Mouse (Mus musculus) forebrain, embryonic 16.5 days (tissue): ENCODE measurements around the gene 1190005I06Rik. TPM values are rescaled to one million over a fixed set of nuclear protein-coding genes. Genes with fewer than 3 reads are reported as not detected.
"Not testable (repeated sequence)": the region's sequence is repeated elsewhere in the genome, so short reads cannot be mapped to it uniquely, and the experiment has no call there.

ENCODE experiments used
- ATAC-seq: fragments of 200-750 bp; cut with Nextera tagmentation; 2 replicates; pipeline ENCODE4 v1.8.0; 2017; ENCODE audit warnings: mild to moderate bottlenecking, moderate library complexity
- H3K27ac ChIP-seq: fragments of 300-500 bp; sonication (generic); 2 replicates; pipeline ENCODE4 v1.5.1; 2014; ENCODE audit warnings: low read length, control low read depth
- H3K27me3 ChIP-seq: fragments of 300-500 bp; sonication (generic); replicated peaks from 2 replicates; pipeline ENCODE4 v1.6.1; 2014; ENCODE audit warnings: low read length; ENCODE audit not compliant: control insufficient read depth, insufficient read depth
- H3K36me3 ChIP-seq: fragments of 300-500 bp; sonication (generic); 2 replicates; pipeline ENCODE4 v1.6.1; 2014; ENCODE audit not compliant: control insufficient read depth, insufficient read depth
- H3K4me1 ChIP-seq: fragments of 300-500 bp; sonication (generic); replicated peaks from 2 replicates; pipeline ENCODE4 v1.6.1; 2014; ENCODE audit warnings: low read length; ENCODE audit not compliant: control insufficient read depth, insufficient read depth
- H3K4me2 ChIP-seq: fragments of 300-500 bp; sonication (generic); 2 replicates; pipeline ENCODE4 v1.6.1; 2014; ENCODE audit warnings: mild to moderate bottlenecking, low read length, control low read depth
- H3K4me3 ChIP-seq: fragments of 300-500 bp; sonication (generic); replicated peaks from 2 replicates; pipeline ENCODE4 v1.5.1; 2014; ENCODE audit warnings: mild to moderate bottlenecking, low read length, control low read depth
- H3K9ac ChIP-seq: fragments of 300-500 bp; sonication (generic); replicated peaks from 2 replicates; pipeline ENCODE4 v1.6.1; 2014; ENCODE audit warnings: low read depth, low read length, control low read depth
- H3K9me3 ChIP-seq: fragments of 300-500 bp; sonication (generic); 2 replicates; pipeline ENCODE4 v1.6.1; 2016; ENCODE audit warnings: low read length; ENCODE audit not compliant: control insufficient read depth
- WGBS: fragments of 180-500 bp; shearing (Covaris S2); extraction: QIAGEN DNeasy Blood & Tissue Kit; methylation state at CpG from one replicate; pipeline ENCODE4 v1.1.7; 2014; 5-methylcytosine and 5-hydroxymethylcytosine counted together
- polyA plus RNA-seq: library from polyadenylated mRNA; unstranded; fragments of >200 nt; fragmentation: Nextera tagmentation; extraction: Ambion mirVana; gene quantifications from 2 replicates; pipeline ENCODE4 v1.2.1, GENCODE M21; 2015

Gene 1190005I06Rik
- polyA plus RNA-seq, 1 experiment from 2014 or later, result 11.0 TPM

DNA sequence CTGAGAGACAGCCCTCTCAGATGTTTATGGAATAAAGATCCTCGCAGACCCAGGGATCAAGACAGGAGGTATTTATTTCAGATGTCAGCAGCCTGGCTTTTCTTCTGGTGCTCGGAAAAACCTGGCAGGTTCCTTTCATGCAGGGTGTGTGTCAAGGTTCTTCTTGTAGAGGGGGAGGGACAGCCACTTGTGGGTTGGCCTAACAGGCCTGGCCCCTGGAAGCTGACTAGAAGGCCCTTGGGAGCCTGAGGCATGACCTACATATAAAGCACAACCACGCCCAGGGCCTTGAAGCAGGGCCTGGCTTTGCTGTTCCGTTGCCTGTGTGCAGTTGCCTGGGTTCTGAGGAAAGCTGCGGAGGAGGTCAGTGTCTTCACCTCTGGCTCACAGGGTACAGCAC is 37.7 kb upstream of the 1190005I06Rik start:
- no peak overlapping the region for H3K9ac ChIP-seq
- no peak overlapping the region for H3K4me3 ChIP-seq
- no peaks in the 10 kb centered on the region for H3K27me3 ChIP-seq
- H3K9me3 ChIP-seq, result no peaks in the 10 kb centered on the region
- no peaks in the 10 kb centered on the region for H3K4me1 ChIP-seq
- no peaks in the 10 kb centered on the region for H3K36me3 ChIP-seq
- H3K4me2 ChIP-seq, result no peak overlapping the region
- no peak for ATAC-seq
- H3K27ac ChIP-seq, result no peak overlapping the region
- 78% methylated on average over 5 of the region's 5 CpGs for WGBS

DNA sequence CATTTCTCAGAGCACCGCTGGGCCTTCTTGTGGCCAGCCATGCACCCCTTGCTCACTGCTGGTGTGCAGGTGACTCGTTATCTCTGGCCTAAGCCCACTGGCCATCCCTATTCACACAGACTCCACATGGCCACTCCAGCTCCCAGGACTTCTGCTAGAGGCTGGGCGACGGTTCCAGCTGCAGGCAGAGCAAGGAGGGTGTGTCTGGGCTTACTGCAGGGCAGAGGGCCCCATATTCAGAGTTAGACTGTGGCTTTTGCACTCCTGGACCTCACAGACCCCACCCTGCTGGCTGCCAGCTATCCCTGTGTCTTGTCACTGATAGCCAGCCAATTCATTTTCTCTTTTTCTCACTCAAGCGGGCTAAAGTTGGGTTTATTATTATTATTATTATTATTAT is 36.6 kb upstream of the 1190005I06Rik start:
- H3K36me3 ChIP-seq, result no peaks in the 10 kb centered on the region
- WGBS, result 52% methylated on average over 5 of the region's 5 CpGs
- no peak overlapping the region for H3K4me2 ChIP-seq
- no peak overlapping the region for H3K9ac ChIP-seq
- H3K4me1 ChIP-seq, result no peaks in the 10 kb centered on the region
- H3K9me3 ChIP-seq, result no peaks in the 10 kb centered on the region
- no peak overlapping the region for H3K27ac ChIP-seq
- ATAC-seq, result no peak
- H3K4me3 ChIP-seq, result no peak overlapping the region
- H3K27me3 ChIP-seq, result no peaks in the 10 kb centered on the region

DNA sequence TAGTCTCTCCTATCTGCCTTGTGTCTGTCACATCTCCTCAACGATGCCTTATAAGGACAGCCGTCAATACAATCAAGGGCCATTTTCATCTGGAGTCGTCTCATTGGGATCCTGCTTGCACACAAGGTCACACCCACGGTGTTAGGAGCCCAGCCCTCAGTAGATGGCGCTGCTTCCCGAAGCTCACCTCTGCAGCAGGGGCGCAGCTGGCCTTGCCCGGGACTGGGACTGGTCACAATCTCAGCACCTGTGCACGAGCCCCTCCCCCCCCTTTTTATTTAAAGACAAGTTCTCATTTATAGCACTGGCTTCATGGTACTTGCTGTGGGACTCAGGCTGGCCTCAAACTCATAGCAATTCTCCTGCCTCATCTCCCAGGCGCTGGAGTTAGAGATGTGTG is 36.2 kb upstream of the 1190005I06Rik start:
- Histone ChIP-seq H3K4me1 (no peaks in the 10 kb centered on the region), H3K9me3 (no peaks in the 10 kb centered on the region), H3K27me3 (no peaks in the 10 kb centered on the region), H3K27ac (no peak overlapping the region), H3K4me3 (no peak overlapping the region), H3K4me2 (no peak overlapping the region), H3K36me3 (no peaks in the 10 kb centered on the region), H3K9ac (no peak overlapping the region)
- WGBS, result 13% methylated on average over 10 of the region's 10 CpGs
- ATAC-seq, result no peak

DNA sequence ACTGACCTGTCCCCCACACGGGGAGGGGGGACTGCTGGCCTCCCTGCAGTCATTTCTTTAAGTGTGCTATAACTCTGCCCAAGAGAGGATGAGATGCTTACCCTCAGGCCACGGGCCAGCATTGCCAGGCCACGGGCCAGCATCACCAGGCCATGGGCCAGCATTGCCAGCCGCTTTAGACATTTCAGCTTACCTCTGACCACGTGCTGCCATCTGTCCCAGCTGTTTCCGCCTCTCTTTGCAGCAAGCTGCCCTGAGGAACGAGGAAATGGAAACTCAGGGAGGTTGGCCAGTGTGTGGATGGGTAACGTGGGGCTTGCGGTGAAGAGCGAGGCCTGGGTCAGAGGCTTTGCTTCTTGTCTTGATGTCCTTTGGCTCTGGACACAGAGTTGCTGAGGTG is 33.7 kb upstream of the 1190005I06Rik start:
- H3K4me2 ChIP-seq, result no peak overlapping the region
- no peaks in the 10 kb centered on the region for H3K36me3 ChIP-seq
- H3K4me1 ChIP-seq, result no peaks in the 10 kb centered on the region
- WGBS, result 84% methylated on average over 10 of the region's 10 CpGs
- no peaks in the 10 kb centered on the region for H3K27me3 ChIP-seq
- H3K27ac ChIP-seq, result no peak overlapping the region
- H3K9me3 ChIP-seq, result no peaks in the 10 kb centered on the region
- no peak overlapping the region for H3K9ac ChIP-seq
- ATAC-seq, result no peak
- no peak overlapping the region for H3K4me3 ChIP-seq

DNA sequence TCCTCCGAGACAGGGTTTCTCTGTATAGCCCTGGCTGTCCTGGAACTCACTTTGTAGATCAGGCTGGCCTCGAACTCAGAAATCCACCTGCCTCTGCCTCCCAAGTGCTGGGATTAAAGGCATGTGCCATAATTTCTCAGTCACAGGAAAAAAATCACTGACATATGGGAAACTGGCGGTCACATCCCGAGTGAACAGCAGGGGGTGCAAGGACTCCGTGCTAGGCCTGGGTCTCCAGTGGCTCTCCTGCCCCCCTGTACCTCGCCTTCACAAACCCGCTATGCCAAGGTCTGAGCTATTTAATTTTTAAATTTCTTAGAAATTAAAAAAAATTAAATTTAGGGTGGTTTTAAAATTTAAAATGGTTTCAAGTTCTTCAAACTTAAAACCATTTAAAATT is 33.0 kb upstream of the 1190005I06Rik start:
- H3K4me3 ChIP-seq, ATAC-seq, H3K27ac ChIP-seq, H3K27me3 ChIP-seq, H3K4me2 ChIP-seq, H3K9me3 ChIP-seq, H3K4me1 ChIP-seq, H3K36me3 ChIP-seq, H3K9ac ChIP-seq: not testable (repeated sequence)
- WGBS, result 59% methylated on average over 6 of the region's 7 CpGs

DNA sequence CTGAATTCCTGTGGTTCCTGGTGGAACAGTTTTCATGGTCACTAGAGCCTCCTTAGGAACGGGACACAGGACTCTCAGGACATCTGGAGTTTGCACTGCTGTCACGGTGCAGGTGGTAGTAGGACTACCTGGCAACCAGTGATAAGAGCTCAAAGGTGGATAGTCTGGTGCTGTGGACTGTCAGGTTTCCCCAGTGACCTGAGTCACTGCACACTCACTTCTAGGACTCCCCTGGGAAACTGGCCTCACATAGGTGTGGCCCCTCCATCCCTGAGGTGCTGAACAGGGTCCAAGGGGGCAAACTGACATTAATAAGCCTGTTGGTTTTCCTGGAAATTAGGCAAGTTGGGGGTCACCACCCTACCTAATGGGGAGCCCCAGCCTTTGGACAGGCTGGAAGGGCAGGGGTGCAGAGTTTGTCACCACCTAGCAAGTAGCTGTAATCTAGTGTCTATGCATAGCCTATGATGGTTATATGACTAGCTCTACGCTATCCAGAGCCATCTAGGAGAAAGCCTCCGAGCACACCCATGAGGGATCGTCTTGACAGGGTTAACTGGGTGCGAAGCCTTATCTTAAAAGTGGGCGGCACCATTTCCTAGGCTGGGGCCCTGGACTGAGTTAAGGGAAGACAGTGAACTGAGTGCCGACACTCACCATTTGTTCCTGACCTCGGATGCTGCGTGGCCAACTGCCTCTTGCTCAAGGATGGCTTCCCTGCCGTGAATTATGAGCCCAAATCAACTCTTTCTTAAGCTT is 32.4 kb upstream of the 1190005I06Rik start:
- Histone ChIP-seq H3K4me3 (no peak overlapping the region), H3K4me1 (no peaks in the 10 kb centered on the region), H3K9me3 (no peaks in the 10 kb centered on the region), H3K4me2 (no peak overlapping the region), H3K36me3 (no peaks in the 10 kb centered on the region), H3K27ac (no peak overlapping the region), H3K27me3 (no peaks in the 10 kb centered on the region), H3K9ac (no peak overlapping the region)
- 80% methylated on average over 11 of the region's 11 CpGs for WGBS
- no peak for ATAC-seq

DNA sequence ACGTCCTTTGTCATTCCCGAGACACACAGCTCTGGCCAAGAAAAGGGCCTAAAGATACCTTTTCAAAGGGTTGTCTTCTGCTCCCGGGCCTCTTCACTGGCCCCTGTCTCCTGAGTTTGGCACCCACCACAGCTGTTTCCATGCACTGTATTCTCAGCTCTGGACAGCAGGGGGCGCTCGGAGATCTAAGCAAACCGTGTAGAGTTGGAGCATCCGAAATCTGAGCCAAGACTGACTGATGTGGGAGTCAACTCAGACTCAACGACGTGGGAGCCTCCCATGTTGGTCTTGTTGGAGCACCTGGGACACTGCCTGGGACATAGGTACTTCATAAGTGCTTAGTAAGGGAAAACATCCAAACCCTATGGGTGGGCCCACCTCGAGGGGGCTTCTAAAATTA is 31.0 kb upstream of the 1190005I06Rik start:
- H3K27me3 ChIP-seq, result no peaks in the 10 kb centered on the region
- H3K4me2 ChIP-seq, result no peak overlapping the region
- no peaks in the 10 kb centered on the region for H3K4me1 ChIP-seq
- ATAC-seq, result peak; percentile 61
- H3K9me3 ChIP-seq, result no peaks in the 10 kb centered on the region
- no peak overlapping the region for H3K27ac ChIP-seq
- H3K4me3 ChIP-seq, result no peak overlapping the region
- H3K36me3 ChIP-seq, result peaks cover 5% of the 10 kb centered on the region
- 16% methylated on average over 10 of the region's 10 CpGs for WGBS
- no peak overlapping the region for H3K9ac ChIP-seq

DNA sequence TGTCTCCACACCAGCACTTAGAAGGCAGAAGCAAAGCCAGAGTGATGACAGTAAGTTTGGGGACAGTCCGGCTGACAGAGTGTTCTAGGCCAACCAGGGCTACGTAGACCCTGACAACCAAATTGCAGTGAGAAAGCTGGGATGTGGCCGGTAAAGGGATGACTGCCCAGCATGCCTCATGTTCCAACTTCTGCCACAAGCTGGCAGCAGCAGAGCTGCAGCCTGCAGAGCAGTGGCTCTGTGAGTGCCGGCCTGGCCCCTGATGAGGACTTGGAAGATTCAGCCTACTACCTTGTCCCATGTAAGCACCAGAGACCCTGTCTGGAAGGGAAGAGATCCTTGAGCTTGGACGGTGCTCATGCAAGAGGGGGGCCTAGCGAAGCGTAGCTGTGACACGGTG is 28.3 kb upstream of the 1190005I06Rik start:
- 78% methylated on average over 8 of the region's 8 CpGs for WGBS

DNA sequence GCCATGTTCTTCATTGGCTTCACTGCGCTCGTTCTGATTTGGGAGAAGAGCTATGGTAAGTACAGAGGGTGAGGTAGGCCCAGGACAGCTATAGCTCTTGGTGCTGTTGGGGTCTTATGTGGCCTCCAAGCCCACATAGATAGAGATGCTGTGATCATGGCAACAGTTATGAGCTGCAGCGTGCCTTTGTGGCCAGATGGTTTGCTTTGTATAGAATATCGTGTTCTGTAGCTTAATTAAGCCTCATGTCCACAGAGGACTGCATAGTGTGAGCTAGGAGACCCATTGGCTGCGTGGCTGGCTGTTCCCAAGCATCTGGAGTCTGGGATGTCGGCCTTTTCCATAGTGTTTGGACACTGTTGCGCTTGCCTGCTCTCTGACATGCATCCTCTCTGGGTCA is 25.9 kb upstream of the 1190005I06Rik start:
- no peak overlapping the region for H3K9ac ChIP-seq
- WGBS, result 94% methylated on average over 7 of the region's 7 CpGs
- no peaks in the 10 kb centered on the region for H3K27me3 ChIP-seq
- no peak overlapping the region for H3K4me2 ChIP-seq
- no peaks in the 10 kb centered on the region for H3K9me3 ChIP-seq
- peaks cover 12% of the 10 kb centered on the region for H3K4me1 ChIP-seq
- H3K36me3 ChIP-seq, result peaks cover 20% of the 10 kb centered on the region
- no peak for ATAC-seq
- no peak overlapping the region for H3K4me3 ChIP-seq
- no peak overlapping the region for H3K27ac ChIP-seq

More for the DNA sequence above, 28.3 kb upstream of the 1190005I06Rik start:
- Histone ChIP-seq H3K27me3 (no peaks in the 10 kb centered on the region), H3K9ac (no peak overlapping the region), H3K9me3 (no peaks in the 10 kb centered on the region), H3K4me3 (no peak overlapping the region), H3K4me1 (no peaks in the 10 kb centered on the region), H3K36me3 (peaks cover 16% of the 10 kb centered on the region), H3K27ac (no peak overlapping the region), H3K4me2 (no peak overlapping the region)
- no peak for ATAC-seq
